Comparison of ENCODE assay signal across 25 mouse cellular contexts in genomic region chr1:165651158-165651557, GRCm38 (mm10). TPM values are rescaled to one million over a fixed set of nuclear protein-coding genes. Genes with fewer than 3 reads are reported as not detected.
DNase-seq lines count a peak whose midpoint lies in the region; ATAC-seq lines count a peak whose summit lies in the region.
"Had no signal": no experiment of that assay in that cellular context is flagged by ENCODE, and none has a peak within 500 bp of the region (broad histone marks: within the 10 kb centered on the region; RNA-seq: fewer than 3 reads in every experiment).

No protein-coding gene starts in this region.

- H3K36me3 ChIP-seq in heart, embryonic 12.5 days, result peaks cover 85% of the 10 kb centered on the region
- no peaks in the 10 kb centered on the region for H3K36me3 ChIP-seq in liver, embryonic 13.5 days
- H3K36me3 ChIP-seq in liver, embryonic 12.5 days, result 0 out of 2 replicates have a peak, but pooled peaks cover 5% of the 10 kb centered on the region
- H3K36me3 ChIP-seq in embryonic facial prominence, embryonic 10.5 days (replicated peaks), result no peaks in the 10 kb centered on the region
- H3K36me3 ChIP-seq: embryonic facial prominence, embryonic 15.5 days; hindbrain, embryonic 13.5 days; midbrain, embryonic 15.5 days; neural tube, embryonic 13.5 days had no signal

- H3K9ac ChIP-seq in heart, embryonic 12.5 days, result no peak overlapping the region
- H3K9ac ChIP-seq in liver, embryonic 13.5 days, result no peak overlapping the region
- H3K9ac ChIP-seq in liver, embryonic 12.5 days, result no peak overlapping the region
- H3K9ac ChIP-seq: embryonic facial prominence, embryonic 15.5 days; hindbrain, embryonic 13.5 days; midbrain, embryonic 15.5 days; neural tube, embryonic 13.5 days had no signal

- H3K4me1 ChIP-seq in heart, embryonic 12.5 days (replicated peaks), result peaks cover 36% of the 10 kb centered on the region
- peaks cover 18% of the 10 kb centered on the region for H3K4me1 ChIP-seq in liver, embryonic 13.5 days (replicated peaks)
- H3K4me1 ChIP-seq in liver, embryonic 12.5 days, result peaks cover 23% of the 10 kb centered on the region
- H3K4me1 ChIP-seq in embryonic facial prominence, embryonic 10.5 days, result peaks cover 15% of the 10 kb centered on the region
- H3K4me1 ChIP-seq: midbrain, embryonic 15.5 days; neural tube, embryonic 13.5 days had no signal

- no peaks in the 10 kb centered on the region for H3K9me3 ChIP-seq in heart, embryonic 12.5 days (replicated peaks)
- H3K9me3 ChIP-seq in liver, embryonic 13.5 days (replicated peaks), result no peaks in the 10 kb centered on the region
- H3K9me3 ChIP-seq in liver, embryonic 12.5 days (replicated peaks), result no peaks in the 10 kb centered on the region
- H3K9me3 ChIP-seq in embryonic facial prominence, embryonic 10.5 days, result no peaks in the 10 kb centered on the region
- H3K9me3 ChIP-seq: embryonic facial prominence, embryonic 15.5 days; hindbrain, embryonic 13.5 days; midbrain, embryonic 15.5 days; neural tube, embryonic 13.5 days had no signal

- peak; percentile 23; the same call in 1 of the 2 replicates for ATAC-seq in heart, embryonic 12.5 days (ENCODE audit: insufficient number of reproducible peaks, low FRiP score)
- no peak for ATAC-seq in liver, embryonic 13.5 days (ENCODE audit: low read depth)
- ATAC-seq in liver, embryonic 12.5 days, result no peak
- peak; percentile 77 to 78 for ATAC-seq in hematopoietic stem cell, adult 5-6 weeks (replicated peaks in 1 of 2; ENCODE audit: insufficient read depth in 1 of 2, low FRiP score in 2 of 2, low TSS enrichment in 1 of 2, low read depth in 1 of 2, poor library complexity in 2 of 2, severe bottlenecking in 2 of 2)
- peak; percentile 40; the same call in 1 of the 2 replicates for ATAC-seq in monocyte, adult 5-6 weeks (replicated peaks; ENCODE audit: insufficient number of reproducible peaks, low FRiP score, low TSS enrichment, poor library complexity, severe bottlenecking)
- ATAC-seq: CD4-positive, CD25-positive, alpha-beta regulatory T cell, adult 4 months; forebrain, embryonic 14.5 days; midbrain, embryonic 15.5 days had no signal

- no peaks in the 10 kb centered on the region for H3K27me3 ChIP-seq in heart, embryonic 12.5 days (replicated peaks)
- 0 out of 2 replicates have a peak, but pooled peaks cover 4% of the 10 kb centered on the region for H3K27me3 ChIP-seq in liver, embryonic 13.5 days
- H3K27me3 ChIP-seq in liver, embryonic 12.5 days (replicated peaks), result peaks cover 17% of the 10 kb centered on the region
- no peaks in the 10 kb centered on the region for H3K27me3 ChIP-seq in embryonic facial prominence, embryonic 10.5 days (replicated peaks; ENCODE audit: low read depth, poor library complexity, severe bottlenecking)
- H3K27me3 ChIP-seq: embryonic facial prominence, embryonic 15.5 days; hindbrain, embryonic 13.5 days; midbrain, embryonic 15.5 days; neural tube, embryonic 13.5 days had no signal

- peak overlapping the region; percentile 35; the same call in 1 of the 2 replicates for H3K27ac ChIP-seq in heart, embryonic 12.5 days (ENCODE audit: poor library complexity, severe bottlenecking)
- peak overlapping the region; percentile 29 for H3K27ac ChIP-seq in liver, embryonic 13.5 days
- no peak overlapping the region for H3K27ac ChIP-seq in liver, embryonic 12.5 days
- H3K27ac ChIP-seq in embryonic facial prominence, embryonic 10.5 days (replicated peaks), result no peak overlapping the region
- H3K27ac ChIP-seq: embryonic facial prominence, embryonic 15.5 days; hindbrain, embryonic 13.5 days; layer of hippocampus, adult 2 months; midbrain, embryonic 15.5 days; neural tube, embryonic 13.5 days had no signal

- DNase-seq in heart, adult 9 months (ENCODE audit: low spot score in 2 of 2), result no peak
- no peak for DNase-seq in liver, embryonic 13.5 days
- no peak for DNase-seq in adrenal gland, adult 18-20 months (ENCODE audit: low spot score in 2 of 2)
- no peak for DNase-seq in embryonic facial prominence, embryonic 10.5 days (ENCODE audit: low spot score)
- DNase-seq: adrenal gland, adult 2 months; cerebellum, adult 8-10 months; cerebellum, postnatal 36 days; kidney, adult 8-10 months; kidney, postnatal 14 days; lung, postnatal 10 days; retina, postnatal 1 day; right cerebral cortex, postnatal 25 days; thymus, postnatal 14 days had no signal

- H3K4me2 ChIP-seq in heart, embryonic 12.5 days, result no peak overlapping the region
- no peak overlapping the region for H3K4me2 ChIP-seq in liver, embryonic 13.5 days
- no peak overlapping the region for H3K4me2 ChIP-seq in liver, embryonic 12.5 days
- H3K4me2 ChIP-seq: embryonic facial prominence, embryonic 15.5 days; hindbrain, embryonic 13.5 days; midbrain, embryonic 15.5 days; neural tube, embryonic 13.5 days had no signal

- H3K4me3 ChIP-seq in heart, embryonic 12.5 days, result no peak overlapping the region
- H3K4me3 ChIP-seq in liver, embryonic 13.5 days (replicated peaks), result no peak overlapping the region
- no peak overlapping the region for H3K4me3 ChIP-seq in liver, embryonic 12.5 days
- H3K4me3 ChIP-seq in embryonic facial prominence, embryonic 10.5 days, result no peak overlapping the region
- H3K4me3 ChIP-seq: embryonic facial prominence, embryonic 15.5 days; hindbrain, embryonic 13.5 days; layer of hippocampus, adult 2 months; midbrain, embryonic 15.5 days; myocyte; neural tube, embryonic 13.5 days had no signal

- WGBS in heart, embryonic 12.5 days, result 53% methylated on average over 5 of the region's 5 CpGs
- WGBS in liver, embryonic 13.5 days (ENCODE audit: insufficient replicate concordance), result 23% methylated on average over 5 of the region's 5 CpGs
- WGBS in liver, embryonic 12.5 days (ENCODE audit: insufficient replicate concordance), result 16% methylated on average over 5 of the region's 5 CpGs
- 80% methylated on average over 5 of the region's 5 CpGs for WGBS in embryonic facial prominence, embryonic 10.5 days

RNA-seq across cellular contexts. Expression of gene Mpzl1, which starts 16.8 kb away (rescaled TPM):
- polyA plus RNA-seq in heart, embryonic 12.5 days (2016; fragmentation: Nextera tagmentation; extraction: Ambion mirVana), result 126 and 135 TPM in 2 replicates
- 31.9 and 36.0 TPM in 2 replicates for polyA plus RNA-seq in liver, embryonic 13.5 days (2015; fragmentation: Nextera tagmentation; extraction: Ambion mirVana)
- polyA plus RNA-seq in liver, embryonic 12.5 days (2016; fragmentation: Nextera tagmentation; extraction: Ambion mirVana), result 49.3 and 50.3 TPM in 2 replicates
- 3.6 and 4.3 TPM in 2 replicates for total RNA-seq in hematopoietic stem cell, adult 5-6 weeks (2017)
- total RNA-seq in monocyte, adult 5-6 weeks (2017), result not detected in 3 replicates
- total RNA-seq in adrenal gland, adult 18-20 months (2021), result 10 to 100 TPM; 11.0 to 12.7 TPM
- polyA plus RNA-seq in embryonic facial prominence, embryonic 10.5 days (2016; fragmentation: Nextera tagmentation; extraction: Ambion mirVana), result 138 and 139 TPM in 2 replicates

RNA-seq across cellular contexts. Expression of gene Rcsd1, which starts 58.4 kb away (rescaled TPM):
- polyA plus RNA-seq in heart, embryonic 12.5 days (2016; fragmentation: Nextera tagmentation; extraction: Ambion mirVana), result 113 and 122 TPM in 2 replicates
- 7.5 and 8.3 TPM in 2 replicates for polyA plus RNA-seq in liver, embryonic 13.5 days (2015; fragmentation: Nextera tagmentation; extraction: Ambion mirVana)
- 10.7 and 10.8 TPM in 2 replicates for polyA plus RNA-seq in liver, embryonic 12.5 days (2016; fragmentation: Nextera tagmentation; extraction: Ambion mirVana)
- total RNA-seq in hematopoietic stem cell, adult 5-6 weeks (2017), result 132 and 143 TPM in 2 replicates
- 85.7 to 143 TPM (median 87.9 TPM) in 3 replicates for total RNA-seq in monocyte, adult 5-6 weeks (2017)
- total RNA-seq in adrenal gland, adult 18-20 months (2021), result 10 to 100 TPM; 13.5 to 15.2 TPM
- 10.3 and 10.8 TPM in 2 replicates for polyA plus RNA-seq in embryonic facial prominence, embryonic 10.5 days (2016; fragmentation: Nextera tagmentation; extraction: Ambion mirVana)

Comparison
In these comparisons a context has a peak if more than half of its experiments do, and no peak if none do; other contexts are left out.
1. H3K27ac ChIP-seq: peak in heart, embryonic 12.5 days (single experiment) and liver, embryonic 13.5 days (single experiment); none in liver, embryonic 12.5 days (single experiment) and embryonic facial prominence, embryonic 10.5 days (single experiment).
2. ATAC-seq: peak in heart, embryonic 12.5 days (single experiment), hematopoietic stem cell, adult 5-6 weeks (2 of 2) and monocyte, adult 5-6 weeks (single experiment); none in liver, embryonic 13.5 days (single experiment) and liver, embryonic 12.5 days (single experiment).